Mouse (Mus musculus): ENCODE data around the gene Eln. TPM values are rescaled to one million over a fixed set of nuclear protein-coding genes. Genes with fewer than 3 reads are reported as not detected.

Gene Eln
- polyA plus RNA-seq, 2 experiments: 1.7 to 3.6 TPM

GRCm38 (mm10) chr5:134783794-134784193 lies 36.7 kb upstream of the Eln start:
- H3K4me1 ChIP-seq (replicated peaks; ENCODE audit: control insufficient read depth in 2 of 2, insufficient read depth in 2 of 2, low read length in 1 of 2): no peaks in the 10 kb centered on the region
- no peak overlapping the region for H3K4me2 ChIP-seq (ENCODE audit: low read depth)
- WGBS (ENCODE audit: insufficient replicate concordance): 32% methylated on average over 2 of the region's 2 CpGs
- no peaks in the 10 kb centered on the region for H3K9me3 ChIP-seq (ENCODE audit: control insufficient read depth, low read length)
- H3K4me3 ChIP-seq (ENCODE audit: insufficient read depth in 1 of 2, low read depth in 2 of 2, low read length in 2 of 2): no peak overlapping the region
- no peaks in the 10 kb centered on the region for H3K36me3 ChIP-seq (replicated peaks; ENCODE audit: control insufficient read depth, insufficient read depth, low read depth)
- ATAC-seq (ENCODE audit: insufficient read depth) (no peak), DNase-seq (ENCODE audit: low read depth in 3 of 3, low spot score in 3 of 3) (no peak)
- no peak for TF ChIP-seq EP300 (IDR thresholded peaks at IDR 0.05; ENCODE audit: low read depth)
- no peak for TF ChIP-seq CTCF (IDR thresholded peaks at IDR 0.05; ENCODE audit: low read depth)
- no peak overlapping the region for H3K9ac ChIP-seq (replicated peaks)
- no peak overlapping the region for H3K27ac ChIP-seq
- no peaks in the 10 kb centered on the region for H3K27me3 ChIP-seq (ENCODE audit: control insufficient read depth, insufficient read depth, low read length)

- Histone ChIP-seq H3K4me3 (ENCODE audit: insufficient read depth in 1 of 2, low read depth in 2 of 2, low read length in 2 of 2) (no peak overlapping the region), H3K27ac (no peak overlapping the region), H3K4me2 (ENCODE audit: low read depth) (no peak overlapping the region), H3K36me3 (replicated peaks; ENCODE audit: control insufficient read depth, insufficient read depth, low read depth) (no peaks in the 10 kb centered on the region), H3K9ac (replicated peaks) (no peak overlapping the region), H3K27me3 (ENCODE audit: control insufficient read depth, insufficient read depth, low read length) (no peaks in the 10 kb centered on the region), H3K9me3 (ENCODE audit: control insufficient read depth, low read length) (no peaks in the 10 kb centered on the region), H3K4me1 (replicated peaks; ENCODE audit: control insufficient read depth in 2 of 2, insufficient read depth in 2 of 2, low read length in 1 of 2) (no peaks in the 10 kb centered on the region)
- TF ChIP-seq EP300 (IDR thresholded peaks at IDR 0.05; ENCODE audit: low read depth): no peak
- peak; percentile 35; the same call in 1 of the 2 replicates for TF ChIP-seq CTCF (IDR thresholded peaks at IDR 0.05; ENCODE audit: low read depth)
- DNase-seq (ENCODE audit: low read depth in 3 of 3, low spot score in 3 of 3) (no peak), ATAC-seq (ENCODE audit: insufficient read depth) (no peak)
Measured at GRCm38 (mm10) chr5:134780963-134781362, 33.8 kb upstream of the Eln start.

- TF ChIP-seq EP300 (IDR thresholded peaks at IDR 0.05; ENCODE audit: low read depth) (no peak), CTCF (IDR thresholded peaks at IDR 0.05; ENCODE audit: low read depth) (no peak)
- no peak overlapping the region for H3K4me2 ChIP-seq (ENCODE audit: low read depth)
- H3K9me3 ChIP-seq (ENCODE audit: control insufficient read depth, low read length): no peaks in the 10 kb centered on the region
- DNase-seq (ENCODE audit: low read depth in 3 of 3, low spot score in 3 of 3): no peak
- H3K4me1 ChIP-seq (replicated peaks; ENCODE audit: control insufficient read depth in 2 of 2, insufficient read depth in 2 of 2, low read length in 1 of 2): no peaks in the 10 kb centered on the region
- WGBS (ENCODE audit: insufficient replicate concordance): 58% methylated on average over 2 of the region's 2 CpGs
- no peaks in the 10 kb centered on the region for H3K27me3 ChIP-seq (ENCODE audit: control insufficient read depth, insufficient read depth, low read length)
- H3K9ac ChIP-seq (replicated peaks): no peak overlapping the region
- no peak overlapping the region for H3K4me3 ChIP-seq (ENCODE audit: insufficient read depth in 1 of 2, low read depth in 2 of 2, low read length in 2 of 2)
- no peaks in the 10 kb centered on the region for H3K36me3 ChIP-seq (replicated peaks; ENCODE audit: control insufficient read depth, insufficient read depth, low read depth)
- H3K27ac ChIP-seq: no peak overlapping the region
- ATAC-seq (ENCODE audit: insufficient read depth): no peak
Measured at GRCm38 (mm10) chr5:134780146-134780545, 33.0 kb upstream of the Eln start.

DNA sequence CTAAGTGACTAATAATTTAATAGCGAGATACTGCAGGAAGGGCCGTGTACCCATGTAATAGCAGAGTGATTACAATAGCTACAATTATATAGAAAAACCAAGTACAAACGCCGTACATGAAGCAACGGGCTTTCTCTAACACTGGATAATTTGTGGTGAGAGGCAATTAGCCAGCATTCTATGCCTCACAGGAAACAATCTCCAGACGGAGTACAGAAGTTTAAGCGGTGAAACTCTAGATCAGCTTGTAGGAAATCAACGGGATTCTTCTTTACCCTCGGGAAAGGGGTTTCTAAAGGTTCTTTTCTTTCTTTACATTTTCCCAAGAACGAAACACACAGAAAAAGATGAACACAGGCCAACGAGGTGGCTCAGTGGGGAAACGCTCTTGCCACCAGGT lies 29.4 kb upstream of the Eln start:
- H3K9ac ChIP-seq (replicated peaks): no peak overlapping the region
- WGBS (ENCODE audit: insufficient replicate concordance): 72% methylated on average over 12 of the region's 12 CpGs
- no peak overlapping the region for H3K4me3 ChIP-seq (ENCODE audit: insufficient read depth in 1 of 2, low read depth in 2 of 2, low read length in 2 of 2)
- H3K27me3 ChIP-seq (ENCODE audit: control insufficient read depth, insufficient read depth, low read length): no peaks in the 10 kb centered on the region
- ATAC-seq (ENCODE audit: insufficient read depth) (no peak), DNase-seq (ENCODE audit: low read depth in 3 of 3, low spot score in 3 of 3) (no peak)
- no peak overlapping the region for H3K4me2 ChIP-seq (ENCODE audit: low read depth)
- TF ChIP-seq EP300 (IDR thresholded peaks at IDR 0.05; ENCODE audit: low read depth) (no peak), CTCF (IDR thresholded peaks at IDR 0.05; ENCODE audit: low read depth) (no peak)
- no peaks in the 10 kb centered on the region for H3K9me3 ChIP-seq (ENCODE audit: control insufficient read depth, low read length)
- no peaks in the 10 kb centered on the region for H3K36me3 ChIP-seq (replicated peaks; ENCODE audit: control insufficient read depth, insufficient read depth, low read depth)
- no peak overlapping the region for H3K27ac ChIP-seq
- no peaks in the 10 kb centered on the region for H3K4me1 ChIP-seq (replicated peaks; ENCODE audit: control insufficient read depth in 2 of 2, insufficient read depth in 2 of 2, low read length in 1 of 2)

GRCm38 (mm10) chr5:134772522-134772921 lies 25.4 kb upstream of the Eln start:
- no peaks in the 10 kb centered on the region for H3K27me3 ChIP-seq (ENCODE audit: control insufficient read depth, insufficient read depth, low read length)
- no peak overlapping the region for H3K4me2 ChIP-seq (ENCODE audit: low read depth)
- H3K4me1 ChIP-seq (replicated peaks; ENCODE audit: control insufficient read depth in 2 of 2, insufficient read depth in 2 of 2, low read length in 1 of 2): no peaks in the 10 kb centered on the region
- 78% methylated on average over 12 of the region's 12 CpGs for WGBS (ENCODE audit: insufficient replicate concordance)
- TF ChIP-seq EP300 (IDR thresholded peaks at IDR 0.05; ENCODE audit: low read depth): no peak
- no peak for TF ChIP-seq CTCF (IDR thresholded peaks at IDR 0.05; ENCODE audit: low read depth)
- ATAC-seq (ENCODE audit: insufficient read depth) (no peak), DNase-seq (ENCODE audit: low read depth in 3 of 3, low spot score in 3 of 3) (no peak)
- no peaks in the 10 kb centered on the region for H3K9me3 ChIP-seq (ENCODE audit: control insufficient read depth, low read length)
- H3K27ac ChIP-seq: no peak overlapping the region
- no peak overlapping the region for H3K9ac ChIP-seq (replicated peaks)
- H3K4me3 ChIP-seq (ENCODE audit: insufficient read depth in 1 of 2, low read depth in 2 of 2, low read length in 2 of 2): no peak overlapping the region
- H3K36me3 ChIP-seq (replicated peaks; ENCODE audit: control insufficient read depth, insufficient read depth, low read depth): no peaks in the 10 kb centered on the region
